Mouse (Mus musculus) kidney, embryonic 14.5 days (tissue): ENCODE results near the gene Prdm16. TPM values are rescaled to one million over a fixed set of nuclear protein-coding genes. Genes with fewer than 3 reads are reported as not detected.

Experiments
- ATAC-seq: fragments of 200-750 bp; cut with Nextera tagmentation; 2 replicates; pipeline ENCODE4 v1.8.0; 2017; ENCODE audit warnings: moderate number of reproducible peaks, mild to moderate bottlenecking, moderate TSS enrichment, moderate library complexity; ENCODE audit not compliant: low FRiP score, low TSS enrichment
- H3K27ac ChIP-seq: fragments of 300-500 bp; sonication (generic); 2 replicates; pipeline ENCODE4 v1.5.1; 2014; ENCODE audit warnings: low read depth, mild to moderate bottlenecking, low read length, moderate library complexity, mixed read lengths
- H3K27me3 ChIP-seq: fragments of 300-500 bp; sonication (generic); 2 replicates; pipeline ENCODE4 v1.6.1; 2014; ENCODE audit warnings: mild to moderate bottlenecking, low read length; ENCODE audit not compliant: control insufficient read depth, insufficient read depth
- H3K36me3 ChIP-seq: fragments of 300-500 bp; sonication (generic); 2 replicates; pipeline ENCODE4 v1.6.1; 2014; ENCODE audit warnings: low read length, mixed read lengths; ENCODE audit not compliant: control insufficient read depth, insufficient read depth
- H3K4me1 ChIP-seq: fragments of 300-500 bp; sonication (generic); 2 replicates; pipeline ENCODE4 v1.6.1; 2014; ENCODE audit warnings: low read length, mixed read lengths; ENCODE audit not compliant: control insufficient read depth, insufficient read depth
- H3K4me2 ChIP-seq: fragments of 300-500 bp; sonication (generic); replicated peaks from 2 replicates; pipeline ENCODE4 v1.6.1; 2014; ENCODE audit warnings: low read depth, mild to moderate bottlenecking, low read length
- H3K4me3 ChIP-seq: fragments of 300-500 bp; sonication (generic); 2 replicates; pipeline ENCODE4 v1.5.1; 2014; ENCODE audit warnings: mild to moderate bottlenecking, low read length
- H3K9ac ChIP-seq: fragments of 300-500 bp; sonication (generic); 2 replicates; pipeline ENCODE4 v1.6.1; 2014; ENCODE audit warnings: low read depth, mild to moderate bottlenecking, low read length, moderate library complexity
- H3K9me3 ChIP-seq: fragments of 300-500 bp; sonication (generic); 2 replicates; pipeline ENCODE4 v1.6.1; 2016; ENCODE audit warnings: low read length; ENCODE audit not compliant: control insufficient read depth
- WGBS: fragments of 180-500 bp; shearing (Covaris S2); extraction: QIAGEN DNeasy Blood & Tissue Kit; methylation state at CpG from one replicate; pipeline ENCODE4 v1.1.7; 2014; 5-methylcytosine and 5-hydroxymethylcytosine counted together
- polyA plus RNA-seq: library from polyadenylated mRNA; unstranded; fragments of >200 nt; fragmentation: Nextera tagmentation; extraction: Ambion mirVana; gene quantifications from 2 replicates; pipeline ENCODE4 v1.2.1, GENCODE M21; 2014

Prdm16 gene
- polyA plus RNA-seq = 13.5 and 25.4 TPM in 2 replicates

DNA sequence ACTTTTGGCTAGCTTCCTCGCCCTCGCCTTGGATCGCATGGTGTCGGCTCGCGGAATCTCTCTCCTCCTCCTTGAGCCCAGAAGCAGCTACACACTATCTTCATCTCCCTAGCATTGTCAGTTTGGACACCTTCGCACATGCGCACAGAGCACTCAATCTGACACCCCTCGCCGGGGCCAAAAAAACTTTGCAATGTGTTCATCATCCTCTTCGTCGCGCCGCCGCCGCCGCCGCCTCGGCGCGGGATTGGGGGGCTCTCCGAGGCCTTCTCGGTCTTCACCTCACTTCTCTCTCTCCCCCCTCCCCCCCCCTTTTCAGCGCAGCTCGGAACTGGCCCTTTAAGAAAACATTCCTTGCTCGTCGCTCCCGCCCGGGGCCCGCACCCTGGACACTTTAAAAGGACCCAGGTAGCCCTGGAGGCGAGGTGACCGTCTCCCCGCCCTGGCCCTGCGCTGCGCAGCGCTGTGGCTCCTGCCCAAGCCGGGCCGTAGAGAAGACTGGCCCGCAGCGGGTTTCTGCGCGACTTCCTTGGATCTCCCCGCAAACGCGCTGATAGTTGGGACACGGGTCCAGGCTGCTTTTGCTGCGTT lies at the start of gene Prdm16:
Gene Prdm16 (minus strand): TSS at position 153 of the 591 bp plus-strand sequence.
- Histone ChIP-seq H3K9me3 (no peaks in the 10 kb centered on the region), H3K36me3 (no peaks in the 10 kb centered on the region), H3K27ac (peak within 1 kb of the TSS; percentile 91), H3K9ac (peak within 1 kb of the TSS; percentile 82), H3K27me3 (peaks cover 94% of the 10 kb centered on the region), H3K4me2 (peak within 1 kb of the TSS; percentile 90), H3K4me3 (peak within 1 kb of the TSS; percentile 65), H3K4me1 (peaks cover 13% of the 10 kb centered on the region; the same call in 1 of the 2 replicates)
- WGBS = 0% methylated on average over 47 of the region's 47 CpGs
- ATAC-seq = peak; percentile 38

DNA sequence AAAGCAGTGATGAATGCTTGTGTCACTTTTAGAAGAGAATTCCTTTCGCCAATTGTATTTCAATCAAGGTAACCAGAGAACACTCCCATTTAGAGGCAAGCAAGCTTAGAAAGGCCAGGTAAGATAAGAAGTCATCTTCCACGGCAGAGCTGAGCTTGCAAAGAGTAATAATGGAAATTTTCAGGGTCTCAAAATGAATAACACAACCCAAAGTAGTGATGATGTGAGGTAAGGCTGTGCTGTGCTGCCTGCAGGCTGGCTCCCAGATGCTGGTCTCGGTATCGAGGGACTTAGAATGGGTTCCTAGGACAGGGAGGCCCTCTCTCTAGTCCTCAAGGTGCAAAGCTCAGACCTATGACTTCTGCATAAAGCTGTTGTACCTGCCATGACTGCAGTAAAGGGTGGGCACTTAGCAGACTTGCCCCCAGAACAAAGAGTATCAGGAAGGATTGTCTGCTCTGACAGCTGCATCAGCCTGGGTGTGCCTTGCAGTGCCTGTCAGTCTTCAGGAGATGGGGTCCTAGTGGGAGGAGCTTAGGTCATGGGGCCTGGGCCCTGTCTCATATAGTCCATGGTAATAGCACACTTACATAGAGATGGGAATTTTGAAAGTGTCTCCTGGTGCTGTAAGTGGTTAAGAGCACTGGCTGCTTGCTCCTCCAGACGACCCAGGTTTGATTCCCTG lies 46.5 kb upstream of the Prdm16 start:
- H3K36me3 ChIP-seq = no peaks in the 10 kb centered on the region
- 76% methylated on average over 5 of the region's 5 CpGs for WGBS
- H3K4me1 ChIP-seq = no peaks in the 10 kb centered on the region
- H3K9me3 ChIP-seq = no peaks in the 10 kb centered on the region
- no peak overlapping the region for H3K9ac ChIP-seq
- H3K4me3 ChIP-seq = no peak overlapping the region
- H3K27me3 ChIP-seq = peaks cover 21% of the 10 kb centered on the region
- no peak for ATAC-seq
- no peak overlapping the region for H3K4me2 ChIP-seq
- no peak overlapping the region for H3K27ac ChIP-seq

DNA sequence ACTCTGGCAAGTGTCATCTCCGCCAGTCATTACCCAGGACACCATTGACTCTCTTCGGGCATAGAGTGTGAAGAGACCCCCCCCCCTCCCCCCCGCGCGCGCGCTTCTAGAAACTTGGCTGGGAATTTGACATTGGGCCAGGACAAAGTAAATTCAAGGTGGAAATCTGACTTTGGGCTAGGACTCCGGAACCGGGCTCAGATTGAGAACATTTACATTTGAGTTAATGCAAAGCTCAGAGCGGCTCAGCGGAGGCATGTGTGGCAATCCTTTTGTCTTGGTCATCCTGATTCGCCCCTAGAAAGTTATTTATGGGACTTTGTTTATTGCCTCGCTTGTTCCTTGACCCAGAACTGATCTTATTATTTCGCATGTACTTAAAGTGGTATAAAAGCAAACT lies 45.6 kb upstream of the Prdm16 start:
- Histone ChIP-seq H3K4me2 (no peak overlapping the region), H3K27me3 (peaks cover 26% of the 10 kb centered on the region), H3K27ac (no peak overlapping the region), H3K4me1 (no peaks in the 10 kb centered on the region), H3K9me3 (no peaks in the 10 kb centered on the region), H3K36me3 (no peaks in the 10 kb centered on the region), H3K4me3 (no peak overlapping the region), H3K9ac (no peak overlapping the region)
- 39% methylated on average over 14 of the region's 14 CpGs for WGBS
- ATAC-seq = no peak

DNA sequence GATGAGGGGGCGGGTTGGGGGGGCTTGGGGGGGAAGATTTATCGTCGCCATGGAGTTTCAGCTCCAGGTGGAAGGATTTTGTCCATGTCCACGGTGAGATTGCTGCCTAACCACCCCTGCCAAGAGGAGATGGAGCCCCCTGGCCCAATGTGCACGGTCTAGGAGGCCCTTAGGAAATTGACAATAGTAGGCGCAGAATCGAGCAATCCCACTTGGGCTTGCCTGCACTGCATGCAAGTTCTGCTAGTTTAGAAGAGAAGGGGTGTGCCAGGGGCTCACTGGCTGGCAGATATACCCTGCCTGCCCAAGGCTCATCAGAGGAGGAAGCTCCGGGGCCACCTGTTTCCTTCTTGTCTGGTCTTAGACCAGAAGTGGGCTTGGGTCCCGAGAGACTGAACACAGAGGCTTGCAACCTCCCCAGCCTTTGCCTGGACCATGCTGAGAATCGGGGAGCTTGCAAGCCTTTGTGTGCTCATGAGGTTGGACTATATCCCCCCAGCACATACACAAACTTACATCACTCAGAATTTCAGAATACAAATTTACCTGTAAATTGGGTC lies 38.8 kb upstream of the Prdm16 start:
- 74% methylated on average over 10 of the region's 10 CpGs for WGBS
- H3K9ac ChIP-seq = no peak overlapping the region

DNA sequence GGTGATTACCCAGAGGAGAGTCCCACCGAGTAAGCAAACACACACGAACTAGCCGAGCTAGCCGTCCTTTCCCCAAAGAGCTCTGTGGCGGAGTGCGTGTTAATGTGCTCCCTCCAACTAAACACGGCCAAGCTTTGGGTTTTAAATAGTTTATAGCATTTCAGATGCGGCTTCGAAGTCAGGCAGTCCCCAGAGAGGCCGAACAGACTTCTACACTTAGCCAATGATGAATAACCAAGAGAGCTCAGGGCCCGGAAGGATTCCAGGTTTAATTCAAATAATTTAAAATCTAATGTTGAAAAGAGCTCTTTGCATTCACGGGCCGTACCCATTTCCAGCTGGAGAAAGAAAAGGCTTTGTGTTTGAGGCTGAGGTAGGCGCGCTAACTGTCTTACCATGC lies 38.3 kb upstream of the Prdm16 start:
- Histone ChIP-seq H3K27me3 (peaks cover 39% of the 10 kb centered on the region), H3K9me3 (no peaks in the 10 kb centered on the region), H3K9ac (no peak overlapping the region), H3K4me1 (peaks cover 13% of the 10 kb centered on the region; the same call in 1 of the 2 replicates), H3K36me3 (no peaks in the 10 kb centered on the region), H3K4me2 (no peak overlapping the region), H3K27ac (no peak overlapping the region), H3K4me3 (no peak overlapping the region)
- WGBS = 46% methylated on average over 15 of the region's 15 CpGs
- no peak for ATAC-seq

More for the DNA sequence above, 38.8 kb upstream of the Prdm16 start:
- H3K27me3 ChIP-seq = peaks cover 39% of the 10 kb centered on the region
- H3K9me3 ChIP-seq = no peaks in the 10 kb centered on the region
- H3K4me3 ChIP-seq = no peak overlapping the region
- H3K4me2 ChIP-seq = no peak overlapping the region
- no peaks in the 10 kb centered on the region for H3K36me3 ChIP-seq
- no peak overlapping the region for H3K27ac ChIP-seq
- peaks cover 13% of the 10 kb centered on the region; the same call in 1 of the 2 replicates for H3K4me1 ChIP-seq
- no peak for ATAC-seq

DNA sequence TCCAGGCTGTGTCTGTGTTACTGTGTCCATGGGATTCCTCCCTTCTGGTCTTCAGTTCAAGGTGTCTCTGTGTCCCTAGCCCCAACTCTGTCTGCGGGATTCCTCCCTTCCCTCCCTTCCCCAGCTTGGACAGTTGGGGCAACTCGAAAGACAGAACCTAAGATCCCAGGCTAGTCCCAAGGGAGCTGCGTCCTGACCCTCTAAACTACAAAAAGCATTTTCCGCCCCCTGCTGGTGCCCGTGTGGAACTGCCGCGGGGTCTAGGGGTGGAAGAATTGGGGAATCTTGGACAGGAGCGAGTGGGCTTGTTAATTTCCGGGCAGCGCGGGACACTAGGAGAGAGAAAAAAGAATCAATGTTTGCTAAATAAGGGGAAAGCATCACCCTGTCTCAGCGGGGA lies 37.9 kb upstream of the Prdm16 start:
- H3K9ac ChIP-seq = no peak overlapping the region
- peaks cover 13% of the 10 kb centered on the region; the same call in 1 of the 2 replicates for H3K4me1 ChIP-seq
- no peak overlapping the region for H3K27ac ChIP-seq
- H3K9me3 ChIP-seq = no peaks in the 10 kb centered on the region
- whole genome bisulfite sequencing = 4% methylated on average over 12 of the region's 12 CpGs
- H3K27me3 ChIP-seq = peaks cover 39% of the 10 kb centered on the region
- no peaks in the 10 kb centered on the region for H3K36me3 ChIP-seq
- peak; percentile 15; the same call in 1 of the 2 replicates for ATAC-seq
- H3K4me3 ChIP-seq = no peak overlapping the region
- no peak overlapping the region for H3K4me2 ChIP-seq

DNA sequence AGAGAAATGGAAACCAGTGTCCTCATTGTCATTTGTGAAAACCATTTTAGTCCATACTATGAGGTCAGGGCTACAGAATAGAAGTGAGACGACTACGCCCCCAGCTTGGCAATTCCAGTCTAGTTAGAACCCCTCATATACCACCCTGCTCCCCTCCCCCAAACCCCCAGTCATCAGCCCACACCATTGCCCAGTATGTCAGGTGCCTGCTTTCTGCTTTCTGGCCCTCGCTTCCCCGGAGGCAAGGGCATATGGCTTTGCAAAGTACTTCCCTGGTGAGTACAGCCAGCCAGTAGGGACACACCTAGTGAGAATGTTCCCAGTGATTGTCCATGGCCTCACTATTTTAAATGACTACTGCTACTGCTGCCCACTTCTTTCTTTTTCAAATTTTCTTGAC lies 37.3 kb upstream of the Prdm16 start:
- no peak overlapping the region for H3K4me3 ChIP-seq
- ATAC-seq = no peak
- H3K9me3 ChIP-seq = no peaks in the 10 kb centered on the region
- H3K9ac ChIP-seq = no peak overlapping the region
- peaks cover 13% of the 10 kb centered on the region; the same call in 1 of the 2 replicates for H3K4me1 ChIP-seq
- 79% methylated on average over 4 of the region's 4 CpGs for WGBS
- no peak overlapping the region for H3K27ac ChIP-seq
- H3K36me3 ChIP-seq = no peaks in the 10 kb centered on the region
- H3K4me2 ChIP-seq = no peak overlapping the region
- peaks cover 39% of the 10 kb centered on the region for H3K27me3 ChIP-seq

DNA sequence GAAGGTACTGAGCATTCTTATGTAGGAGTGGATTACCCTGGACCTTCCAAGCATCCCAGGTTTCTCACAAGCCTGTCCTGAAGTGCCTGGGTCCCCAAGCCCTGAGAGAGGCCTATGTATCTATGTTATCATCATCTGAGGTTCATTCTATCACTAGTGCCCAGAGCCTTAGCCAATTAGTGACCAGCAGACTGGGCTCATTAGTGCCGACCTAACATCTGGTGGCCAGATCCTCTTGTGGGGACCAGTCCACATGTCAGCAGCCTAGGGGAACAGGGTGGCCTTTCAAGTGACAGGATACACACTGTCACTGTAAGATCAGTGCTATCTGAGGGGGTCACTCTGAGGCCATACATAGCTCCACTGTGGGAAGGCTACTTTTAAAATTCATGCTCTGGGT lies 35.4 kb upstream of the Prdm16 start:
- H3K4me1 ChIP-seq = peaks cover 13% of the 10 kb centered on the region; the same call in 1 of the 2 replicates

More for the DNA sequence above, 35.4 kb upstream of the Prdm16 start:
- 54% methylated on average over 1 of the region's 1 CpGs for WGBS
- Histone ChIP-seq H3K9ac (no peak overlapping the region), H3K4me2 (no peak overlapping the region), H3K27me3 (peaks cover 36% of the 10 kb centered on the region), H3K36me3 (no peaks in the 10 kb centered on the region), H3K27ac (peak overlapping the region; percentile 20; the same call in 1 of the 2 replicates), H3K4me3 (no peak overlapping the region), H3K9me3 (no peaks in the 10 kb centered on the region)
- ATAC-seq = peak; percentile 18; the same call in 1 of the 2 replicates
